Mouse (Mus musculus): ENCODE data around the gene Nrap. TPM values are rescaled to one million over a fixed set of nuclear protein-coding genes. Genes with fewer than 3 reads are reported as not detected.

Gene Nrap
- polyA plus RNA-seq, 1 experiment from 2014 or later = 0.32 TPM

Other genes with a start within 250 kb of the Nrap start
- 71.3 and 78.4 TPM in 2 replicates for gene Habp2, start 102.9 kb downstream of the Nrap start, polyA plus RNA-seq (2015; fragmentation: Nextera tagmentation; extraction: Ambion mirVana)
- 10.3 and 10.6 TPM in 2 replicates for gene Casp7, start 7.1 kb upstream of the Nrap start, polyA plus RNA-seq (2015; fragmentation: Nextera tagmentation; extraction: Ambion mirVana)
- 0.07 TPM in 1 of 2 replicates, not detected in the other for gene Plekhs1, start 71.6 kb upstream of the Nrap start, polyA plus RNA-seq (2015; fragmentation: Nextera tagmentation; extraction: Ambion mirVana)
- gene Dclre1a, start 158.2 kb upstream of the Nrap start, polyA plus RNA-seq (2015; fragmentation: Nextera tagmentation; extraction: Ambion mirVana) = 16.1 and 16.9 TPM in 2 replicates
- 7.2 and 7.8 TPM in 2 replicates for gene Nhlrc2, start 158.2 kb upstream of the Nrap start, polyA plus RNA-seq (2015; fragmentation: Nextera tagmentation; extraction: Ambion mirVana)